Mouse (Mus musculus) layer of hippocampus, postnatal 36 days (tissue): ENCODE data around the gene Esrrg. TPM values are rescaled to one million over a fixed set of nuclear protein-coding genes. Genes with fewer than 3 reads are reported as not detected.

Source experiments
- DNase-seq, 2 experiments: peaks; one replicate each; pipeline ENCODE4 v3.0.0; 2022
- total RNA-seq, 2 experiments: library from RNA; stranded (reverse); gene quantifications; 2 replicates each; pipeline ENCODE4 v1.2.3; 2021

Gene Esrrg
- total RNA-seq, 2 experiments from 2014 or later = 13.7 to 14.0 TPM

DNA sequence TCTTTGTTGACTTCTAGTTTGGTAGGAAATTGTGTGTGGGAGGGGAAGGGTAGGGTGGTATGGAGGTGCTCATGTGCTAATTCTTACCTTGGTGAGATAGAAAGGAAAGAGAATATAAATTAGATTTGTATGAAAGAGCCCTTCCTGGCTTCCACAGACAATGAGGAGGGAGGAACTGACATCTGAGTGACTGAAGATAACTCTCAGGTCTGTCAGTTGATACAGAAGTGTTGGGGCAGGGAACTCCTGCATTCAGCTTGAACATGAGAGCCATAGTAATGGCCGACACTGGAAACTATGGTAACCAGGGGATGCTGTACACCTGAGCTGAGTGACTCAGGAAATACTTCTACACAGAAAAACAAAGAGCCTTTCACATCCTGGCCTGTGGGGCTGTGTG lies 550.1 kb downstream of the Esrrg start:
- no peak for DNase-seq

GRCm38 (mm10) chr1:188159108-188159507 lies 550.5 kb downstream of the Esrrg start:
- no peak for DNase-seq

DNA sequence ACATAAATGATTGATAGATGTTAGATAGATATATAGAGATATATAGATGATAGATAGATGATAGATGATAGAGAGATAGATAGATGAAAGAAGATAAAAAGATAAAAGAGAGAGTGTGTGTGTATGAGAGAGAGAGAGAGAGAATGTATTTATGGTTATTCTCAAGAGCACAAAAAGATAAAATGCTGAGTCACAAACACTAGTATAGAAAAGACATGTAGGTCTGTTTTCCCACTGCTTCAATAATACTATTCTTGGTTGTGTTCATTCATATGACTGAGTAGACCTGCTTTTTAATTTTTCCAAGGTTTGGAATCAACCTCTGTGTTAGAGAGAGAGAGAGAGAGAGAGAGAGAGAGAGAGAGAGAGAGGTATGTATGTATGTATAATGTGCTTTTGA lies 554.5 kb downstream of the Esrrg start:
- no peak for DNase-seq

- DNase-seq = no peak
These were observed 555.7 kb downstream of the Esrrg start for GRCm38 (mm10) chr1:188164251-188164650.

- no peak for DNase-seq
These were observed 565.3 kb downstream of the Esrrg start for GRCm38 (mm10) chr1:188173859-188174258.

DNA sequence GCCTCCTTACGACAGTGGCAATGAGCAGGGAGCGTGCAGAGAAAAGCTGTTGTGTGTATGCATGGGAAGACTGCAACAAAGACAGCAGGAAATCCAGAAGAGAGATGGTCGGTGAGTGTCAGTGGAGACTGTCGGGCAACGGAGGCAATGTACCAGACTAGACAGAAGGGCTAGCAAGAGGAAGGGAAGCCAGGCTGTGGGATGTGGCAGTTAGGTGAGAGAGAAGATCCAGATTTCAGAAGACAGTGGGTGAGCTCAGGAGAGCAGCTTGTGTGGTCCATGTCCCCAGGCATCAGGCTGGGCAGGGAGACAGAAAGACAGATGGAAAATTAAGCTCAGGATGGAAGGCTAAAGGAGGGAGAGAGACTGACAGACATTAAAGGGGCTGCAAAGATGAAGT lies 574.4 kb downstream of the Esrrg start:
- DNase-seq = no peak

DNA sequence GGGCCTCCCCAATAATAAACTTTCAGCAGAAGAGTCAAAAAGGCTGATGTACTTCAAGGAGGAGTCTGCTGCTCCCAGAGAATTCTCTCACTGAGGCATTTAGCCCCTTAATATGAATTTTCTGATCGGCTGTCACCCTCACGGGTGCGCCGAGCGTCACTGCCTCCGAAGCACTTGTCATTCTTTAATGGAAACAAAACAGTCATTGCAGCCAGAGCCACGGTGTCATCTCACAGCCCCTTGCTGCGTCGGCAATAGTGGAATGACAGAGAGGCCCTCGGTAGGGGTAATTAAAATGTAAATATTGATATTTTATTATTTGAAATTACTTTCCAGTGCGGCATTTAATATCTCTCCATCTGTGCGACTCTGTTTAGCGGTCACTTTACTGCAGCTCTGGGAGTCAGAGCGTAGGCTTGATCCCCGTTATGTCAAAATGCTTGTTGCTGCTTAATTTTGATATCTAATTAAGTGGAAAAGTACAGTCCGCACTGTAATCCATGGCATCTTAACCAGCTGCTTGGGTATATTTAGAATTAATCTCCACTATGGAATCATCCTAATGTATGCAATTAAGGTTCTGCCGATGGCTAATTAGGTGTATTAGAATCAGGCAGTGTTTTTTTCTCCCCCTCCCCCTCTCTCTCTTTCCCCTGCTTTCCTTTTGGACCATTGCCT lies 578.0 kb downstream of the Esrrg start:
- no peak for DNase-seq

DNA sequence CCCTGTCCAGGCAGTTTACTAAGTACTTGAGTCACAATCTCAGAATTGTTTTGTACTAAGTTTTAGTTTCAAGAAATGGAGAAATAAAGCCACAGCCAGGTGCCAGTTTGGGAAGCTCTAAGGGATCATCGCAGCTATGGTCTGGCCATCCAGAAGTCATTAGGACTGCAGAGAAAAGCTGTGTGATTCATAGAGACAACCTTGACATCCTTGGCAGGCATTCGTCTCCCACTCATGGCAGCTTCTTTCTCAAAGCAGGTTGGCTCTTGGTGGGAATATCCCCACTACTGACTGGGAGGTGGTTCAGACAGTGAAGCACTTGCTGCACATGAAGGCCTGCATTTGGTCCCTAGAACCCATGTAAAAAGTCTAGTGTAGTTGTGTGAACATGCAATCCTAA lies 584.4 kb downstream of the Esrrg start:
- no peak for DNase-seq

DNA sequence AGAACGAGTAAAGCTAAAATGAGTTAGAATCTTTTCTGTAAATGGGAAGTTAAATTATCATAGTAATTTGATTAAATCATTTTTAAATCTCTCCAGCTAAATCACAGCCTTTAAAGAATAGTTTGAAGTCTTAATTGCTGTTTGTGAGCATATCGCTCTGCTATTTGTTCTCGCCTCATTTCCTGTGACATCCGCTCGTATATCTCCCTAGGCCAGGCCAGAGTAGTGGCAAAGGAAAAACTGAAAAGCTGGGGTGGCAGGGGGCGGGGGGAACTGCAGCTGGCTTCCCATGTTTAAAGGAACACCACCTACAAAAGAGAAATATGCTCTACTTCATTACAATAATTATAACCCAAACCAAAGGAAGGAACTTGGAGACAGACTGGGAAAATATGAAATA lies 598.8 kb downstream of the Esrrg start:
- DNase-seq = no peak

GRCm38 (mm10) chr1:188209025-188209424 lies 600.4 kb downstream of the Esrrg start:
- no peak for DNase-seq

- DNase-seq = no peak
These were observed 606.5 kb downstream of the Esrrg start for GRCm38 (mm10) chr1:188214885-188215611.

GRCm38 (mm10) chr1:188221226-188221792 lies 612.7 kb downstream of the Esrrg start:
- no peak for DNase-seq

DNA sequence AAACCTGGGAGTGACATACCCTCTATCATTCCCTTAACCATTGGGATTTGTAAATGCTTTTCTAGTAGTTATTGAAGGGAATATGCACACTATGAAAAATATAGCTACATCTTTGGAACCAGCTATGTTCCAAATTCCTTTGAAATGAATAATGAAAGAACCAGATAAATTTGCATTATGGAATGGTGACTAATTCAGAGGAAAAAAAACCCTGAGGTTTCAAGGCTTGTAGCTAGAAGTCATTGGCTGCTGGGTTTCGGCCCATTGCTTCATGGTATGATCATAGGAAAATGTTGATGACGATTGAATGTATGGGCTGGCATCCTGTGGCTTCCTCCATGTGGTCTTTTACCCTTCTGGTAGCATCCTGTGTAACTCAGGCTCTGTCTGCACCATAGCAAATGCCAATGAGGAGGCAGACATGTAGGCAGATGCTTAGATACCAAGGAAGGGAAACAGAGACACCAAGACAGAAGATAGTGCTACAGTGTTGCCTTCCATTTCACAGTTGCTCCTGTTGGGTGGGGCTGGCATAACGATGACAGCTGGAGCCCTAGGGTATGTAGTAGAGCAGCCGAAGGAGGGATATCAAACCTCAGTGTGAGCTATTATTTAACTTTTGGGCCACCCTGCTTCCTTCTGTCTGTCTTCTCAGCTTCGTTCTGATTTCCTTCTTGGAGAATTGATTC lies 624.6 kb downstream of the Esrrg start:
- DNase-seq = no peak

GRCm38 (mm10) chr1:188238636-188239035 lies 630.0 kb downstream of the Esrrg start:
- DNase-seq = no peak

- no peak for DNase-seq
These were observed 633.2 kb downstream of the Esrrg start for GRCm38 (mm10) chr1:188241766-188242165.

GRCm38 (mm10) chr1:188257500-188257899 lies 648.9 kb downstream of the Esrrg start:
- no peak for DNase-seq

GRCm38 (mm10) chr1:188260259-188261107 lies 651.9 kb downstream of the Esrrg start:
- DNase-seq = no peak

DNA sequence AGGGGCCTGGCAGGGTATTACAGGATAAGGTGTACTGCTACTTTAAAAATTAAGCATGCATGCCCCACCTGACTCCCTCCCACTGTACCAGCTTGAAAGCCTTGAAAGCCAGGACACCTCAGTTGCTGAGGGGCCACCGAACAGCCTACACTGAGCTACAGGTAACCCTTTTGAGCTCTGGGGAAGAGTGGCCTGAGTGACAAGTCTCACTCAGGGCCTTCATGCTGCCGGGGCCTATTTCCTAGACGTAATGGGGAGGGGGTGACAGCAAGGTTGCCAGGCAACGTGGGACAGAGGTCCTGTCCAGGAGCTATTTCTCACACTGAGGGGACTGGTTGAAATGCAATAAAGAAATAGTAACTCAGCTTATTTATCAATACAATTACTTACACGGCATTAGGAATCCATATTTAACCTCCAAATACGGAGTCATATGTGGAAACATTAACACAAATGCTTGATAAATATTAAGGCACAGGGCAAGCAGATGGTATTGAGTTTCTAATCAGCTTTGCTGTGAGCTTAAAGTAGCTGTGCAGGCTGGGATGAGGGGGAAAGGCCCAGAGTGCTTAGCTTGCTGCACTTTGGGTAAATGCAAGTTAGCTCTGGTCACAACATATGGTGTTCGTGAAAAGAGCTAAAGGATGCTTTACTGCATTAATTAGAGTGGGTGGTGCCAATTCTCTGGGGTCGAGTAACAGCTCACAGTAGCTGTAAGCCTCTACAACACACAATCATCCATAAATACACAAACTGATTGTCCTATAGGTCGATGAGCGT lies 653.5 kb downstream of the Esrrg start, which contains the start of gene Ush2a:
Ush2a (plus strand) TSS at position 121 of the 780 bp plus-strand sequence.
- DNase-seq = no peak
